Mouse (Mus musculus): ENCODE measurements around the gene C1ql4.

GRCm38 (mm10) chr15:99126081-99126815 is 38.6 kb upstream of the C1ql4 start:
- TF ChIP-seq TCF12 (IDR thresholded peaks at IDR 0.05; ENCODE audit: insufficient read depth, poor library complexity, severe bottlenecking), result no peak
- peak; percentile 85 for TF ChIP-seq POLR2AphosphoS2 (IDR thresholded peaks at IDR 0.05; ENCODE audit: insufficient read length, low read depth)
- peak; percentile 77 for TF ChIP-seq POLR2A (IDR thresholded peaks at IDR 0.05; ENCODE audit: insufficient read length, low read depth)
- TF ChIP-seq REST (IDR thresholded peaks at IDR 0.05; ENCODE audit: insufficient read depth, insufficient read length), result no peak
- TF ChIP-seq MYOD1 (IDR thresholded peaks at IDR 0.05; ENCODE audit: control insufficient read depth in 1 of 3, insufficient read length in 2 of 3, low read depth in 2 of 3), result peak in 1 of 3 experiments; percentile 29
- TF ChIP-seq USF1 (IDR thresholded peaks at IDR 0.05; ENCODE audit: low read depth), result no peak
- TF ChIP-seq SRF (IDR thresholded peaks at IDR 0.05; ENCODE audit: control insufficient read depth, insufficient read length, low read depth), result no peak
- no peak for TF ChIP-seq MAX (IDR thresholded peaks at IDR 0.05; ENCODE audit: low read depth)
- no peak for TF ChIP-seq E2F4 (IDR thresholded peaks at IDR 0.05; ENCODE audit: insufficient read depth)
- TF ChIP-seq MYOG (IDR thresholded peaks at IDR 0.05; ENCODE audit: control insufficient read depth in 1 of 3, insufficient read depth in 1 of 3, insufficient read length in 2 of 3, low read depth in 2 of 3), result no peak
- no peak for TF ChIP-seq TCF3 (IDR thresholded peaks at IDR 0.05; ENCODE audit: insufficient read length, low read depth)

All from myocyte (in vitro differentiated cells).